Mouse (Mus musculus) common myeloid progenitor, adult 5-6 weeks (primary cell): ENCODE results near the gene Hivep2. TPM values are rescaled to one million over a fixed set of nuclear protein-coding genes. Genes with fewer than 3 reads are reported as not detected.

ENCODE experiments used
- ATAC-seq: replicated peaks from 2 replicates; pipeline ENCODE4 v1.8.0; 2016; ENCODE audit warnings: low read depth, mild to moderate bottlenecking, moderate TSS enrichment, inconsistent platforms; ENCODE audit not compliant: poor library complexity, severe bottlenecking
- total RNA-seq: library from RNA; stranded (forward); fragments of 200-1000, 187-1606 nt; gene quantifications from 2 replicates; pipeline ENCODE4 v1.2.3, GENCODE M21; 2017

Hivep2 gene
- total RNA-seq, 1 experiment from 2014 or later: 1.8 TPM

DNA sequence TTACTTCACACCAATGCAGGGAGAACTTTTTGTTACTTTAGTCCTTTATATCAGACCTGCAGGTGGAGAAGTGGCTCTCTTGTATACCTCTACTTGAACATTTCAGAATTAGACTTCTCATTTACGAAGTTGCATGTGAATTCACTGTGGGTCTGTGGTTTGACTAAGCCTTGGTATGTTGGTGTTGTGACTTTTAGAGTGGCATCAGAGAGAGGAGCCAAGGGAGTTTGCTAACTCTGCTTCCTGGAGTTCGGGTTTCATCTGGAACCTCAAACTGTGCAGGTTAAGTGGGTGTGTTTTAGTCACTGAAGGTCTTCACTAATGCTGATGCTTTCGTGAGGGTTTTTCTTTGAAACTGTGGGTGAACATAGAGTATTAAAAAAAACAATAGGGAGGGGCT, 4.4 kb downstream of the Hivep2 start:
- ATAC-seq: no peak

DNA sequence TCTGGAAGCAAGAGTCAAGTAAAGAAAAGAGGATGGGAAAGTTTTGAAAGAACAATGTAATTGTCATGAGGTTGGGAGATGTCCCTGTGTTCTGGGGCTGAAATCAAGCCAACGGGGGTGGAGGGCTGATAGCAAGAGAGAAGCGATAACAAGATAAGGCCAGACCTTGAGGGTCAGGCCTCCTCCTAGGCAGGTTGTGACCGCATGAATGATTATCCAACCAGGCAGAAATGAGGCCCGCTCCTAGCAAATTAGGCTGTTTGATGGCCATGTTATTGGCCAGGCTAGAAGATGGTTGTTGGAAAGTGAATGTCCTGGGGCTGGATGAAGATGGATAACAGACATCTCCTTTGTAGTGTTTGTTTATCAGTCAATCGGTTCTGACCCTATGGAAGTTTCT, 5.4 kb downstream of the Hivep2 start:
- no peak for ATAC-seq

DNA sequence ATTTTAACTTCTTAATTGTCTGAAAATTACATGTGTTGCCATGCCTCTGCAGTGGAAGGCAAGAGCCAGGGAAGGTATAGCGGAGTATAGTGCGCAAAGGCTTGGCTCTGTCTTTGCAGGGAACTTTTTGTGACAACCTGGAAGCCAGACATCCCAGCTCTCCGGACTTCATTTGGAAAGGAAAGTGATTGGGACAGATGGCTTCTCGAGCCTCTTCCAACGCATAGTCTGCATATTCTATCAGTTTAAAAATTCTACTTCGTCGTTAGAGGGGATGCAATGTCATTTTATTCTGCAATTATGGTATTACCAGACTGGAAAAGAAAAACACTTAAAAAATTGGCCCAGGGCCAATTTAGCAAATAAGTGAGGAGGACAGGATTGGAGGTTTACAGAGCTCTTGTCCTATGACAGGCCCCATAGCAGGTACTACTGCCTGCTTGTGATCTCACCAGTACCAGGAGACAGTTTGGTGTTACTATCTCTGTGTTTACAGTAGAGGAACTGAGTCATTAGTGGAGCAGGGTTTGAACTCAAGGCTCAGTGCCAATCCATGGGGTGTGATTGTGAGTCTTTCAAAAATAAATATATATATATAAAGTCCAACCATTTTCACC, 7.8 kb downstream of the Hivep2 start:
- no peak for ATAC-seq

DNA sequence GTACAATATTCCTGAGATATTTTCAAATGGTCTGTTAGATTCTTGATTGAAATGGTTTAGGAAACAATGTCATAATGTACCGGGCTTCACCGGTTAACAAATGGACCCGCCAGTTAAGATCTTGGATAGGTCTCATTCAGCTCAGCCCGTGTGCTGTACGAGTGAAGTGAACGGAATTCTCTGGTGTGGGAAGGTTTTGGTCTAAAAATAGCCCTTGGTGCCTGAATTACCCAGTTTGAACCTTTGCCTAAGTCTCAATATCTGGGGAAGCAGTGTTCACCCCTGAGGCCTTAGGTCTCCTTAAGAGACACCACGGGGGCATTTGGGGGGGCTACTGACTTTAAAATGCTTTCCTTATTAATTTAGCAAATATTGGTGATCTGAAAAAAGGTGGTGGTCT, 8.6 kb downstream of the Hivep2 start:
- ATAC-seq: no peak

DNA sequence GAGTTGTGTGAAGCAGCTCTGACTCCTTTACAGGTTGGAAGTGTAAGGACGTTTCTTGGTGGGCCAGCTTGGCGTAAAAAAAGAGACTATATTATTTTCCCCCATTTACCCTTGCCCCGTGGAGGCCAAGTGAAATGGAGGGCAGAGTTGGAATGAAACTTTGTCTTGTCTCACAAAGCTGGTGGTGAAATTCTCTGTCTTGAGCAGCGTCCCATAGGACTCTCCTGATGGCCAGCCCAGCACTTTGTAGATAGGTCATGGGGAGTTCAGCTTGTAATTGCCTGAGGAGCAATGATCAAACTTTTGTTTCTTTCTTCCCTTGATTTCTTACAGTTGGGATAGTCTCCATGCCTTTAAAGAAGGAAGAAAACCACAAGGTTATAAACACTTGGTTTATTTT, 10.0 kb downstream of the Hivep2 start:
- ATAC-seq: no peak

DNA sequence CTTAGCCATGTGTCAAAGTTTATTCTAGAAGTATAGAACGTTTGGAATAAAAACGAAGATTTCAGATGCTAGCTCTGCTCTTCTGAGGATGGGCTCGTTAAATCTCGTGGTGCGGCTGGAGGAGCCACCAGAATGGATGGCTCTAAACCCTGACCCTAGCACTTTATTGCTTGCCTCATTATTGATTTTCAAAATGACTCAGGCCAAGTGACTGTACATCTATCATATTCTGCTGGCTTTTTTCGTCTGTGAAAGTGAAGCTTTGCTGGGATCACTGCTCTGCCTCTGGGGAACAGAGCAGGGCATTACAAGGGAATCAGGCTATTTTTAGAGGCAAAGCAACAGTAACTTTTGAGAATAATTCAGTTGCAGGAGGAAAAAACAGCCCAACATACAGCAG, 10.4 kb downstream of the Hivep2 start:
- ATAC-seq: no peak

DNA sequence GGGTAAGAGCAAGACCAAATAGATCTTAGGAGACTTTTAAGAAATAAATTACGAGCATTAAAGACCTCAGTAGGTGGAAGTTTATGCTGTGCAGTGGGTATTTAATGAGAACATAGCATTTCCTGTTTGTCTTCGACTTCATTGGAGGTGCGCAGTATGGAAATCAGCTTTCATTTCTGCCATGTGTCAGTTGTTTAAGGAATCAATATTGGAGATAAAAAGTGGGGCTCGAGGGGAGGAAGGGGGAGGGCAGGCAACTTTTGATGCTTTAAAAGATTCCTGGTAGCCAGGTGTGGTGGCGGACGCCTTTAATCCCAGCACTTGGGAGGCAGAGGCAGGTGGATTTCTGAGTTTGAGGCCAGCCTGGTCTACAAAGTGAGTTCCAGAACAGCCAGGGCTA, 16.4 kb downstream of the Hivep2 start:
- ATAC-seq: no peak

DNA sequence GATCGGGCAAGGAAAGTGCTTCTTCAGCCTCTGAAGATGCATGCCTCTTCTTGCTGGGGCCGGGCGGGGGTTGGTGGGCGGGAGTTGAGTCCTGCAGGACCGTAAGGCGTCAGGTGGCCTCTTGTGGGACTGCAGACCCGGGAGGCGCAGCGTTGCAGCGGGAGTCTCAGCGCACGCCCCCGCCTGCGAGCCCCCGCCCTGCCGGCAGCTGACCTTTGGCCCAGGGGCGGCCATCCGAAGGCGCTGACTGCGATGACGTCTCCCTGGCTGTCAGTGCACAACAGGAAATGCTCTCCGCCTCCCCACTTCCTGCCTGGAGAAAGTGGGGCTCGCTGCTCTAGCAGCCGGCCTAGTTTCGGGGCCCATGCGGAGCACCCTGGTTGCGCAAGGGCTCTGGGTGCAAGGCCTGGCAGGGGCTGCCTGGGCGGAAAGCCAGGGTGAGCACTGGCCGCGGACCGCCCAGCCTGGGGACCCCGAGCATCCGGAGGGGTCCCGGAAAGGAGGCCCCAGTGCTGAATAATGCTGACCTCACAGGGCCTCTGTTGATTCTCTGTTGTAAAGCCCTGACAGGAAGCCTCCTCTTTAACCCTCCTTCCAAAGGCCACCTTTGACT, 17.0 kb downstream of the Hivep2 start:
- ATAC-seq: peak; percentile 93

DNA sequence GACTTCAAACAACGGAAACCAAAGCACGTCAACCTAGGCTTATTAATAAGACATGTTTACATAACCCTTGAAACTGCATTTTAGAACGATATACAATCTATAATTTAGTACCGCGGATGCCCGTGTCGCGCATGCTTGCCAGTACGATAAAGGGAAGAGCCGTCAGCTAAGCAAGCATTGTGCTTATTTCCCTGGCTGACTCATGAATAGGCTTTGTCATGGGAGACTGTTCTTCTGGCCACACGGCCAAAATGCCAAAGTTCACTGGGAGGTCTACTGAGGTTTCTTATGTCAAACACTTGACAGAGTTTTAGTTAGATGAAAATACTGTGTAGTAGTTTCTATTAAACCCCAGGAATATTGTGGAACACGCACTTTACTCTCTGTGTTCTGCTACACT, 17.8 kb downstream of the Hivep2 start:
- ATAC-seq: 0 out of 2 replicates have a peak, but pooled peaks have one; percentile 15

DNA sequence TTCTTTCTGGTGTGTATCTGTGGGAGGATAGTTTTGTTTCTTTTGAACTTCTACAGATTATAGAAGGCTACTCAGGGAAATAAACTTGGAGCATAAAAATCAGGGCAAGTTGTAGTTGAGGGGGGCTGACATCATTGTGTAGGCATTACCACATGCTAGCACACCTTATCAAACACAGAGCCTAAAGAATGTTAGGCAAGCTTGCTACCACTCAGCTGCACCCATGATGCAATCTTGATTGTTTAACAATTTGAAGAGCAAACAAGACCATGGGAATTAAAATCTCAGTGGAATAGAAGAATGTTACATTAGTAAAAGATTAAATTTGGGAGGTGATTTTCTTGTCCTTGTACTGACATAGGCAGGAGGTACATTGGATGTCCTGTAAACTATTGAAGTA, 18.4 kb downstream of the Hivep2 start:
- no peak for ATAC-seq

DNA sequence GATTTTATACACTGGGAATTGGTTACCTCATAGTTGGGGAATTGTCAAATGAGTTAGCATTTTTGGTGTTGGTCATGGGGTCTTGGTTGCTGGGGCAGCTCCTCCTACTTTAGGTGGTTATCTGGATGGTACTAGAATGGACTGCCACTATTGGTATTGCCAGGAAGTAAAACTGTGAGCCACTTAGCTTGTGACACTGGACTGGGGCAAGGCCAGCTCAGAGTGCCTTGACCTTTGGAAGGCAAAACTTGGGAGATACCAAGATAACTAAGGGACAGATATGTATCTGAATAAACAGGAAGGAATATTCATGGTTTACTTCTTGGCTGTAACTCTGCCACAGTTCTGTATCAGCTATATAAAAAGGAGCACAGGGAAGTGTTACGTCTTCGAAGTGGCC, 20.7 kb downstream of the Hivep2 start:
- no peak for ATAC-seq

DNA sequence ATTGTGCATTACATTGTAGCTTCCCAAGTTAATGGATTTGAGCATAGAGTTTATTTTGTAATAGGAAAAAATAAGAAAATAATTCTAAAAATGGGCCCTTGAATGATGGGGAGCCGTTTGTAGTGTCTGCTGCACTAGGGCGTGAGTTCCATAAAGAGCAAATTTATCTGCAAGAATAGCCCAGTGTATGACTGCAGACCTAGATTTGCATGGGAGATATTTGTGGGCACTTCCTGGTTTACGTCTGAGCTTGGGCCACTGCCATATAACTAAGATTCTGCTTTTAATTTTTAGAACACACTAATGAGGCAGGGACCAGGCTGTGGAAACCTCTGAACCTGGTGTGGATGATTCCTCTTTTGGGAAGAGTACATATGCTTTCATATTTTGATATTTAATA, 21.5 kb downstream of the Hivep2 start:
- no peak for ATAC-seq

DNA sequence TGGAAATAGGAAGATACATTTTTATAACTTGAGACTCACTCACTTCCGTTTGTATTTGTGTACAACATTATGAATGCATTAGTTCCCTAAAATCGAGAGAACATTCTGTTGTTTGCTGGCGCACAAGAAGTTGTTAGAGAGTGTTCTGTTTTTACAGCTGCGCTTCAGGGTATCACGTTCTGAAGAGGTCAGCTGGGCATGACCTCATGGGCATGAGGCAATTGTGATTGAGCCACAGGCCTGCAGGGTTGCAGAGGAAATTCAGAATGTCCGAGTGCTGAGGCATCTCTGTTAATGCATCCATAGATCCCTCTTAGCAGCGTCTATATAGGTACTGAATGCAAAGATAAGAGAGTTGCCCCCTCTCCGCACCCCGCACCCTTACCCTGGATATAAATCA, 22.4 kb downstream of the Hivep2 start:
- 0 out of 2 replicates have a peak, but pooled peaks have one; percentile 23 for ATAC-seq

DNA sequence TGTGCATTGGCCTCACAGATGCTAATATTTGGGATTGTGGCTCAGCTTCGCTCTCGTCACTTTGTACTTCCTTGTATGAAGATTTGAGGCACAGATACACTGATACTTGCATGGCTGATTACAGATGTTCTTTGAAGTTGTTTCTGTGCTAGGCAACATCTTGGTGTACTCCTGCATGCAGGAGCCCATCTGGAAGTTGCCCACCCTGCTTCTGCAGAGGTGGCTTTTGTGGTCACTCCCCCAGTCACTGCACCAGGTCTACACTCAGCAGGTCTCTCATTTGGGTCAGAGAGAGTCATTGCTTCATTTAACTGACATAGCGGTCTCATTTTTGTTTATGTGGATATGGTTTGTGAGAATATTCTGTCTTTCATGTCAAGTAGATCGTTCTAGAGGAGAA, 22.9 kb downstream of the Hivep2 start:
- ATAC-seq: 0 out of 2 replicates have a peak, but pooled peaks have one; percentile 37

DNA sequence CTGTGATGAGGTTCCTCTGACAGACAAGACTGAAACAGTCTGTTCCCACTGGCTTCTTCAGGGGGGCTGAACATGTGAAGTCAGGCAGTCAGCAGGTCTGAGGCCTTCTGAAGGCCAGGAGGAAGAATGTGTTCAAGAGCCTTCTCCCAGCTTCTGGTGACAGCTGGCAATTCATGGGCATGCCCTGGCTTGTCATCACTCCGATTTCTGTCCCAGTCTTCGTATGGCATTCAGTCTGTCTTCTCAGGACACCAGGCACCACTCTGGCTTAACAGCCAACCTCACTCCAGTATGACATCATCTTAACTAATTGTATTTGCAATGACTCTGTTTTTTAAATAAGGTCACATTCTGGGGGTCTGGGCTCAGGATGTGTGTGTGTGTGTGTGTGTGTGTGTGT, 25.0 kb downstream of the Hivep2 start:
- no peak for ATAC-seq

DNA sequence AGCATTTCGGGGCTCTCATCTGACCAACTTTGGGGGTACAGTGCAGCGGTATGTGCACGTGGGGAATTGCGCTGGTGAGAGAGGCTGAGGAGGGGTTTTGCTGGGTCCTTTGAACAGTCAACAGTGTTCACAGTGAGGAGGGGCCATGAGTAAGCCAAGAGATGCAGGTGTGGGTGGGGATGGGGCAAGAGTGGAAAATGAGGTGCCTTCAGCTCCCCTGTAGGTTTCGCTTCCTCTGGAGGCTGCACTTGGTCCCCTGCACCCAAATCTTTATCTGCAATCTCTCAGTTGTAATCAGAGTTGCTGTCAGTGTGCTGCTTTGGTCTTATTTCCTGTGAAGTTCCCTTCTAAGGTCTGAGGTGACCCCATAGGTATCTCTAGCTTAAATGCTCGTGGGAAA, 27.5 kb downstream of the Hivep2 start:
- ATAC-seq: no peak

DNA sequence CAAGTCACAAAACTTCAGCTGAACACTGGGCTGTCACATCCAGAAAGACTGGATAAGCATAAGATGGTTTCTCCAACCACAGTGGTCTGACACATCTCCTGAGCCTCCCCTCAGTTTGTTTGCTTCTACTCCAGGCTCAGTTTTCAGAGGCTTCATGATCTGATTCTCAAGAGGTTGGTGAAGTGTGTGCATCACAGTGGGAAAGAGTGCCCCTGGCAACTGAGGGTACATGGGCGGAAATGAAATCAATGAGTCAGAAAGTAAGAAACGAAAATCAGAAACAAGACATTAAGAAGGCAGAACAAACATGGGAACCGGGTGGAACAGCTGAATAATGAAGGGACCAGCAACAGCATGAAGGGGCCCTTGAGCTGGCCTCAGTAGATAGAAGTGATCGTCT, 31.5 kb downstream of the Hivep2 start:
- no peak for ATAC-seq

DNA sequence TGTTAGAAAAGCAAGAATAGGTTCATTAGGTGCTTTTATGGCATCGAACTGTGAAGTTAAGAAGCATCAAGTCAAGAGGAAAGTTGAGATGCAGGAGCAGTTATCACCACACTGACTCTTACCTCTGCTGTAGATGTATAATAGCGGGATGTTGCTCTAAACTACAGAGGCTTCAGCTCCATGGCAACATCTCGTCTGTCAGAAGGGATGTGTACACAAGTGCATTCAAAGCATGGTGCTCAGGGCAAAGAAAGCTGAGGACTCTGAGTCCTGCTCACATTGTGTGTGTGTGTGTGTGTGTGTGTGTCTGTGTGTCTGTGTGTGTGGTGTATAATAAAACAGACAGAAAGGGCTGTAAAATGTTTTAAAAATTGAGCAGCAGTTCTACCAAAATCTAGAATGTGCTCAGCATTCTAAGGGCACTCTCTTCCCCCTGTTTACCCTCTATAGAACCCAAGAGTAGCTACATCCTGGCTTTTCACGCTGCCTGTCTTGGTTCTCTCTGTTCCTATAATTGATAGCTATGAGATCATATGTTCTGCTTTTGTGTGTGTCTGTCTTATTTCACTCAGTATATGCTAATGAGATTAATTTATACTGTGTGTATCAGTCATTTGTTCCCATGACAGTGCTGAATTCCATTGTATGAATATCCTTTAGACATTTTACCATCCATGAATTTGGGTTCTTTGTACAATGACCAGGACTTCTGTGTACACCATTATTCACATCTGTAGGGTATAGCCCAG, 39.1 kb downstream of the Hivep2 start:
- ATAC-seq: no peak

DNA sequence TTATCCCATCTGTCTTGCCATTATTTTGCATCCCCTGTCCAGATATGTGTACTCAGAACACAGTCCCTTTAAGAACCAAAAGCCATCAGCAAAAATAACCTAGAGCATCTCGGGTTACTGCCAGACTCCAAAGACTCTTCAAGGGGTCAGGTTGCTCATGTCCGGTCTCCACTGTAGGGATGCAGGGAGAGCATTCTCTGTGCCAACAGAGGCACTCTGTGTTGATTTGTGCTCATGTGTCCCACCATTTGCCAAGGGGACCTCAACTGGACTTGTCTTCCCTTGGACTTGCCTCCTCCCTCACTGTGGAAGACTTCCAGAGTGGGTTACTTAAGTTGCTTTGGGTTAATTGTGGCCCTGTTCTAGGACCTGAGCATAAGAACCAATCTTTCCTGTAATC, 43.8 kb downstream of the Hivep2 start:
- ATAC-seq: no peak

DNA sequence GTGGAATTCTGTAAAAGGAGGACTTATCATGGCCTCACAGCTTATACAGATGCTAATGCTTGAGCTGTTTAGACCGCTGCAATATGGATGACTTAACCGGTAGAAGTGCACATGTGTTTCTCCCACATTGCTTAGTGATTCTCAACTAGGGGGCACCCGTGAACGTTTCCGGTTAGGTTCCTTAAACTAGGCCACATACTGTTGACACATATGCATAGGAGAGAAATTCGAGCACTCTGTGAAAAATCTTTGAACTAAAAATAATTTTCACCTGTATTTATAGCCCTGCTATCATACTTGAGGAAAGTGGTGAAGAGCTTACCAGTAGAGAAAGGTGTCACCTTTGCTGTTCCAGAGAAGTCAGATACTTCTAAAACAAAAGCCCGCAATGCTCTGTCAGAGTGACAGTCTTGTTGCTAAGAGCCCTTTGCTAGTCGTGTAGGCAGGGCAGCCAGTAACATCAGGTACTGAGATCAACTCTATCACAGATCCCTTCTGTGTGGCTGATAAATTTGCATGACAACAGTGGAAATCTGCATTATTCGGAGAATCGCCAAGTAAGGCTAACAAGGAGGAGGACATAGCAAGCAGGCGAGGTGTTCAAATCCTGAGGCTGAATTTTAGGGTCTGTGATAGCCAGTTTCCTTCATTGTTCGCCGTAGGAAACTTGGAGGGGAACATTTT, 50.6 kb downstream of the Hivep2 start:
- ATAC-seq: no peak

DNA sequence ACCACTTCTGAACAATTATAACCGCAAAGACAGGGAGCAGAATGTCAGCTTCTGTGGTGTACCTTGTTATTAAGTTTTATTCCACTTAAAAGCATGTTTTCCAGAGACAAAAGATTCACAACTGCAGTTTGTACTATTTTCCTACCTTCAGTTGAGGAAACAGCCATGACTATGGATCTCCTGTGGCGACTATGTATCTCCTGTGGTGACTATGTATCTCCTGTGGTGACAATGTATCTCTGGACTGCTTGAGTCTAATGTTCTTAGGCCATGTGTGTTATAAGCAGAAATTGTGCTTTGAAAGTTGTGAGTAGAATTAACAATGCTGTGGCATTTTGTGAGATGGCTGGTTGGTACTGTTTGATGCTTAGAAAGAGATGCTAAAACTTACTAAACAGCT, 51.5 kb downstream of the Hivep2 start:
- ATAC-seq: no peak
